Mouse (Mus musculus) ES-E14 (cell line): ENCODE results near the gene Nos2. TPM values are rescaled to one million over a fixed set of nuclear protein-coding genes. Genes with fewer than 3 reads are reported as not detected.

Experiments used
- DNase-seq: peaks from one replicate; pipeline ENCODE4 v3.0.0-alpha.2; 2013; ENCODE audit warnings: low read depth, low spot score
- H3K27ac ChIP-seq: 2 replicates; pipeline ENCODE4 v1.5.1; 2012; ENCODE audit warnings: low read depth, mild to moderate bottlenecking, low read length, moderate library complexity, mixed read lengths; ENCODE audit not compliant: poor library complexity, insufficient read depth, severe bottlenecking
- H3K36me3 ChIP-seq: 2 replicates; pipeline ENCODE4 v1.6.1; 2012; ENCODE audit warnings: mild to moderate bottlenecking, low read length, moderate library complexity, mixed read lengths; ENCODE audit not compliant: control insufficient read depth, poor library complexity, insufficient read depth, severe bottlenecking
- H3K4me1 ChIP-seq, 2 experiments: fragments of 150-350 bp in 1 of 2; sonication (generic) in 1 of 2; 2 replicates each; pipeline ENCODE4 v1.6.1; 2012; ENCODE audit warnings: low read length in 2 of 2, mild to moderate bottlenecking in 1 of 2, mixed read lengths in 1 of 2; ENCODE audit not compliant: control insufficient read depth in 2 of 2, insufficient read depth in 2 of 2, poor library complexity in 1 of 2
- H3K4me3 ChIP-seq, 2 experiments: fragments of 150-350 bp in 1 of 2; sonication (generic) in 1 of 2; 2 replicates each; pipeline ENCODE4 v1.5.1; 2012; ENCODE audit warnings: low read length in 2 of 2, low read depth in 1 of 2, mild to moderate bottlenecking in 1 of 2, mixed read lengths in 1 of 2; ENCODE audit not compliant: insufficient read depth in 1 of 2, poor library complexity in 1 of 2, severe bottlenecking in 1 of 2
- H3K9ac ChIP-seq: 2 replicates; pipeline ENCODE4 v1.6.1; 2012; ENCODE audit warnings: low read depth, mild to moderate bottlenecking, low read length, mixed read lengths; ENCODE audit not compliant: poor library complexity, insufficient read depth, severe bottlenecking
- H3K9me3 ChIP-seq: fragments of 150-350 bp; sonication (generic); 2 replicates; pipeline ENCODE4 v1.6.1; 2012; ENCODE audit warnings: low read depth, mild to moderate bottlenecking, low read length; ENCODE audit not compliant: control insufficient read depth, insufficient read depth
- CHD2 ChIP-seq: IDR thresholded peaks from 2 replicates; pipeline ENCODE4 v1.6.1; 2014; ENCODE audit warnings: mild to moderate bottlenecking, low read depth, low read length, inconsistent platforms
- HCFC1 ChIP-seq: IDR thresholded peaks from 2 replicates; pipeline ENCODE4 v1.6.1; 2012; ENCODE audit warnings: low read length, inconsistent platforms, borderline replicate concordance; ENCODE audit not compliant: insufficient read depth
- MAFK ChIP-seq: IDR thresholded peaks from 2 replicates; pipeline ENCODE4 v1.6.1; 2014; ENCODE audit warnings: mild to moderate bottlenecking, low read depth, low read length, inconsistent platforms; ENCODE audit not compliant: insufficient read depth
- ZC3H11A ChIP-seq: IDR thresholded peaks from 2 replicates; pipeline ENCODE4 v1.6.1; 2012; ENCODE audit warnings: low read depth, mild to moderate bottlenecking, inconsistent platforms, low read length, borderline replicate concordance
- ZNF384 ChIP-seq: IDR thresholded peaks from 2 replicates; pipeline ENCODE4 v1.6.1; 2012; ENCODE audit warnings: low read depth, low read length, inconsistent platforms
- in situ Hi-C, 2 experiments: fragments of 600-800 bp; cut with MboI; formaldehyde crosslinking; loops; one replicate each; pipeline ENCODE4 v1.15.1; 2025; ENCODE audit warnings: low sequenced_read_pairs in 2 of 2, inconsistent platforms in 1 of 2; ENCODE audit not compliant: unreplicated experiment in 2 of 2
- total RNA-seq: library from RNA; depleted of rRNA; stranded (reverse); fragments of 300-350 nt; gene quantifications from 2 replicates; pipeline ENCODE4 v1.2.3, GENCODE M21; 2012; rRNA removed

Nos2 gene
- total RNA-seq, result 0.16 and 0.22 TPM in 2 replicates

DNA sequence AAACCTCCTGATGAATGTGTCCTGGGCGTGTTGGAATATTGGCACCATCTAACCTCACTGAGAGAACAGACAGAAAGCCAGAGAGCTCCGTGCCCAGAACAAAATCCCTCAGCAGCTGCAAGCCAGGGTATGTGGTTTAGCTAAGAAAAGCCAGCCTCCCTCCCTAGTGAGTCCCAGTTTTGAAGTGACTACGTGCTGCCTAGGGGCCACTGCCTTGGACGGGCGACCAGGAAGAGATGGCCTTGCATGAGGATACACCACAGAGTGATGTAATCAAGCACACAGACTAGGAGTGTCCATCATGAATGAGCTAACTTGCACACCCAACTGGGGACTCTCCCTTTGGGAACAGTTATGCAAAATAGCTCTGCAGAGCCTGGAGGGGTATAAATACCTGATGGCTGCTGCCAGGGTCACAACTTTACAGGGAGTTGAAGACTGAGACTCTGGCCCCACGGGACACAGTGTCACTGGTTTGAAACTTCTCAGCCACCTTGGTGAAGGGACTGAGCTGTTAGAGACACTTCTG, at the start of gene Nos2:
TSS of gene Nos2 (plus strand) at position 377 of the 529 bp plus-strand sequence.
- DNase-seq, result no peak
- Histone ChIP-seq H3K9ac (no peak within 1 kb of the TSS), H3K4me3 (no peak within 1 kb of the TSS), H3K9me3 (no peaks in the 10 kb centered on the region), H3K4me1 (peaks cover 1 to 4% of the 10 kb centered on the region in 2 experiments; a peak in 3 of 4 replicates), H3K36me3 (no peaks in the 10 kb centered on the region), H3K27ac (no peak within 1 kb of the TSS)
- no peak for TF ChIP-seq HCFC1
- TF ChIP-seq ZNF384, result no peak
- no peak for TF ChIP-seq CHD2
- no peak for TF ChIP-seq MAFK
- no peak for TF ChIP-seq ZC3H11A
- in situ Hi-C loops, result no loop called here

DNA sequence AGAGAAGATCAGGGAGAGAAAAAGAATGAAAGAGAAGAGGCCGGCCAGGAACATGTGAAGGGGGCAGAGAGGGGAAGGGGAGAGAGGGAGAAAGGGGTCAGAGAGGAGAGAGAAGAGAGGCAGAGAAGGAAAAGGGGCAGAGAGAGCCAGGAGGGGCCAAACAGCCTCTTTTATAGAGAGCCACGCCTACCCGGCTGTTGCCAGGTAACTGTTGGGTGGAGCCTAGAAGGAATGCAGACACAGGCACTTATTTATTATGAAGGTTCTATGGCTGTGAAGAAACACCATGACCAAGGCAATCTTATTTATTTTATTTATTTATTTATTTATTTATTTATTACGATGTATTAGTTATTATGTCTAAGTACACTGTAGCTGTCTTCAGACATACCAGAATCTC, 49.7 kb upstream of the Nos2 start:
- H3K9me3 ChIP-seq, result no peaks in the 10 kb centered on the region

DNA sequence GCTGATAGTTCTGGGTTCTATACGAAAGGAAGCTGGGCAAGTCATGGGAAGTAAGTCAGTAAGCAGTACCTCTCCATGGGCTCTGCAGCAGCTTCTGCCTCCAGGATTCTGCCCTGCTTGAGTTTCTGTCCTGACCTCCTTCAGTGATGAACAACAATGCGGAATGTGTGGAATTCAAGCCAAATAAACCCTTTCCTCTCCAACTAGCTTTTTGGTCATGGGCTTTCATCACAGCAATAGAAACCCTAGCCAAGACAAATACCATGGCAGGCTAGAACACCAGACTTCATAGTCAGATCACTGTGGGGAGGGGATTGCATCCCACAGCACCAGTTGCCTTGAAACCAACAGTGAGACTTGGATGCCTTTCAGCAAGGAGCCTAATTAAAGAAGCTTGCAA, 47.8 kb upstream of the Nos2 start:
- Histone ChIP-seq H3K36me3 (no peaks in the 10 kb centered on the region), H3K27ac (no peak overlapping the region), H3K4me1 (peaks cover 0 to 8% of the 10 kb centered on the region in 2 experiments; a peak in 1 of 4 replicates), H3K9ac (no peak overlapping the region), H3K4me3 (no peak overlapping the region), H3K9me3 (no peaks in the 10 kb centered on the region)
- TF ChIP-seq ZNF384, result no peak
- TF ChIP-seq CHD2, result no peak
- TF ChIP-seq ZC3H11A, result no peak
- no peak for TF ChIP-seq HCFC1
- no peak for TF ChIP-seq MAFK
- no peak for DNase-seq
- in situ Hi-C loops, result no loop called here

More for the DNA sequence above, 49.7 kb upstream of the Nos2 start:
- Histone ChIP-seq H3K9ac (no peak overlapping the region), H3K4me3 (no peak overlapping the region), H3K36me3 (no peaks in the 10 kb centered on the region), H3K27ac (no peak overlapping the region), H3K4me1 (peaks cover 0 to 8% of the 10 kb centered on the region in 2 experiments; a peak in 1 of 4 replicates)
- no peak for DNase-seq
- TF ChIP-seq MAFK (no peak), ZNF384 (no peak), HCFC1 (no peak), CHD2 (no peak), ZC3H11A (no peak)
- in situ Hi-C loops, result no loop called here

DNA sequence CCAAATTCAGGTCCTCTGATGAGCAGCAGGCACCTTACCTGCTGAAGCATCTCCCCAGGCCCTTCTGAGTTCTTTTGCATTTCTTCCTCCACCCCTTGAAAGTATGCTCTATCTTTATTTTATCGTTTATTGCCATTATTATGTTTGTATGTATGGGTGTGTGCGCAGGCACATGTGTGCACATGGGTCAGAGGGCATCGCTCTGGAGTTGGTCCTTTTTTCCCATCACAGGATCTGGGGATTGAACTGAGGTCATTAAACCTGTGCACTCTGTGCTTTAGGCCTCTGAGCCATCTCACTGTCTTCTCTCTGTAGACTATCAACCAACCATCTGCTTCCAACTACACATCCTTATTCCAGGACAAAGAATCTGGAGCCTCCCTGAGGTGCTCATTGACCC, 40.9 kb upstream of the Nos2 start:
- Histone ChIP-seq H3K4me3 (no peak overlapping the region), H3K4me1 (0 out of 4 replicates have a peak, but pooled peaks cover 0 to 3% of the 10 kb centered on the region in 2 experiments), H3K36me3 (no peaks in the 10 kb centered on the region), H3K27ac (no peak overlapping the region), H3K9ac (no peak overlapping the region), H3K9me3 (no peaks in the 10 kb centered on the region)
- in situ Hi-C loops, result no loop called here
- TF ChIP-seq MAFK, result no peak
- TF ChIP-seq CHD2, result no peak
- no peak for TF ChIP-seq ZC3H11A
- TF ChIP-seq ZNF384, result no peak
- no peak for TF ChIP-seq HCFC1
- DNase-seq, result no peak

DNA sequence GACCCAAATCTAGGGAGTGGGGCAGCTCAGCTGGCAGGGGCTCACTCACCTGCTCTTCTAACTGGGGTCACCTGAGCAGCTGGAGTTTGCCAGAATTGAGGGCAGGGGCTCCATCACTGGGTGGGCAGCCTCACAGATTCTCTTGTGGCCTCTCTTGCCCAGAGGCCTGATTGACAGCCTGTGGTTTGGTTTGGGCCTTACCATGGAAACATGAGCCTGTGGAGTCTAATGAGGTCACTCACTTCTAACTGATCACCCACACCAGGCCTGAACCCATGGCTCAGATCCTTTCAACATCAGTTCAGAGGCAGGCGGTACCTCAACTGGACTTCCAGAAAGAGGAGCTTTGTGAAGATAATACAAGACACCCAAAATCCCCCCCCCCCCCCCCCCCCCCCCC, 33.9 kb upstream of the Nos2 start:
- peaks cover 0 to 9% of the 10 kb centered on the region in 2 experiments; a peak in 1 of 4 replicates for H3K4me1 ChIP-seq
- DNase-seq, result no peak
- H3K27ac ChIP-seq, result no peak overlapping the region
- no peaks in the 10 kb centered on the region for H3K9me3 ChIP-seq
- in situ Hi-C loops, result no loop called here
- TF ChIP-seq ZNF384, result no peak
- TF ChIP-seq CHD2, result no peak
- TF ChIP-seq HCFC1, result no peak
- TF ChIP-seq MAFK, result no peak
- TF ChIP-seq ZC3H11A, result no peak
- H3K4me3 ChIP-seq, result no peak overlapping the region
- no peak overlapping the region for H3K9ac ChIP-seq
- no peaks in the 10 kb centered on the region for H3K36me3 ChIP-seq
